Mouse (Mus musculus): ENCODE data around the gene Golga1.
A peak's percentile ranks its signal among the peaks of the same experiment; 100 is the strongest.
"Not testable (repeated sequence)": the region's sequence is repeated elsewhere in the genome, so short reads cannot be mapped to it uniquely, and the experiment has no call there.

Gene Golga1

DNA sequence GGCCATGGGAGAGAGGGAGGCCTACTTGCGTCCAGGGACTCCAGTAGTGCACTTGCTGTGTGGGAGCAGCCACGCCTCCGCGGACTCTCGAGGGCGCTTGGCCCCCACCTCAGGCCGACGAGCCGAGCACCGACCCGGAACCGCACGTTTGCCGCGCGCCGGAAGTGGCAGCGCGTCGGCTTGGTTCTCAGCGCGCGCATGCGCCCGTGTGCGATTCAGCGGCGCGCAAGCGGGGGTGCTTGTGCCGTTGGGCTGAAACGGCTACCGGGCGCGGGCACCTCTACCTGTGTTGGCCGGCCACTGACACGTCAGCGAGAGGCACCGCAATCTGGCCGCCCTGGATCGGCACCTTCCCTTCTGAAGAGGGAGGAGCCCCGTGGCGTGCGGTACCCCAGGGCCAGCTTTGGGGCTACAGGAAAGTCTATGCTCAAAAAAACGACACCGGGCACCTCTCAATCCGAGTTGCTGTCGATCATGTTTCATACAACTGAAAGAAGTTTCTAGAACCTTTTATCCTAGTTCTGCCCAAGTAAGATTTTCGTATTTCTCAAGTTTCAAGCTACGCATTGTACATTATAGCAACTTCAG is at the start of gene Golga1:
Gene Golga1, minus strand, starts transcription at position 142 of the 588 bp plus-strand sequence.
- DNase-seq (ENCODE audit: low spot score in 2 of 2): peak; percentile 88

DNA sequence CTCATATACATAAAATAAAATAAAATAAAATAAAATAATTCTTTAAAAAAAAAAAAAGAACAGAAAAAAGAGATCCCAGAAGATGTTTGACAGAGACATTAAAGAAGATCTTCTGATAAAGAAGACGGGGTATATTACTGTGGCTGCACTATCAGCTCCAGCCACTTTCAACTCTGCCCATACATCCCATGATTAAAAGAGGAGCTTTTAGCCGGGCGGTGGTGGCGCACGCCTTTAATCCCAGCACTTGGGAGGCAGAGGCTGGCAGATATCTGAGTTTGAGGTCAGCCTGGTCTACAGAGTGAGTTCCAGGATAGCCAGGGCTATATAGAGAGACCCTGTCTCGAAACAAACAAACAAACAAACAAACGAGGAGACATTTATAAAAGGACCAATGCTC is 48.8 kb upstream of the Golga1 start:
- no peak for DNase-seq (ENCODE audit: low spot score in 2 of 2)

DNA sequence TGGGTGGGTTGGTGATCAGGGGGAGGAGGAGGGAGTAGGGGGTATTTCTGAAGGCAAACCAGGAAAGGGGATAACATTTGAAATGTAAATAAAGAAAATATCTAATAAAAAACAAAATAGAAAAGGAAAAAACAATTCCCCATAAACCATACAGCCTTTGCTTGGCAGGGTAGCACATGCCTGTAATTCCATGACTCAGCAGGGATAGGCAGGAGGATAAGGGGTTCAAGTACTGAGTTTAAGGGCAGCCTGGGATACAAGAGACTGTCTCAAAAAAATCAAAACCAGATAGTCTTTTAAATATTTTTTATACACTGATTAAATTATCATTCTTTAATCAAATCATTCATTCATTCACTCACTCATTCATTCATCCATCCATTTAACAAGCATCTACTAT is 45.2 kb upstream of the Golga1 start:
- no peak for DNase-seq (ENCODE audit: low spot score in 2 of 2)

DNA sequence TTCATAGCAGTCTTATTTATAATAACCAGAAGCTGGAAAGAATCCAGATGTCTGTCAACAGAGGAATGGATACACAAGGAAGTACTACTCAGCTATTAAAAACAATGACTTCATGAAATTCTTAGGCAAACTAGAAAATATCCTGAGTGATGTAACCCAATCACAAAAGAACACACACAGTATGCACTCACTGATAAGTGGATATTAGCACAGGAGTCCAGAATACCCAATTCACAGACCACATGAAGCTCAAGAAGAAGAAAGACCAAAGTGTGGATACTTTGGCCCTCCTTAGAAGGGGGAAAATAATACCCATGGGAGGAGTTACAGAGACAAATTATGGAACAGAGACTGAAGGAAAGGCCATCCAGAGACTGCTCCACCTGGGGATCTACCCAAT is 44.4 kb upstream of the Golga1 start:
- DNase-seq (ENCODE audit: low spot score in 2 of 2): not testable (repeated sequence)

DNA sequence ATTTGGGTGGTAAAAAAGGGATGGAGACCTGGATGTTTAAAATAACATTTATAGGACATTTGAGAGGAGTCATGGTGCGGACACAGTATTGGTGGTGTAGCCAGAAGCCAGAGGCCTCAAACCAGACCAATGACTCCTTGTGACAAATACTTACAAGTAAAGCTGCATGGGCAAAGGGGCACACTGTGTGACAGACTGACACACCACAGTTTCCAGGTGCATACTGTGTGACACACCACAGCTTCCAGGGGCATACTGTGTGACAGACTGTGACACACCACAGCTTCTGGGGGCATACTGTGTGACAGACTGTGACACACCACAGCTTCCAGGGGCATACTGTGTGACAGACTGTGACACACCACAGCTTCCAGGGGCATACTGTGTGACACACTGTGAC is 34.6 kb upstream of the Golga1 start:
- DNase-seq (ENCODE audit: low spot score in 2 of 2): not testable (repeated sequence)

DNA sequence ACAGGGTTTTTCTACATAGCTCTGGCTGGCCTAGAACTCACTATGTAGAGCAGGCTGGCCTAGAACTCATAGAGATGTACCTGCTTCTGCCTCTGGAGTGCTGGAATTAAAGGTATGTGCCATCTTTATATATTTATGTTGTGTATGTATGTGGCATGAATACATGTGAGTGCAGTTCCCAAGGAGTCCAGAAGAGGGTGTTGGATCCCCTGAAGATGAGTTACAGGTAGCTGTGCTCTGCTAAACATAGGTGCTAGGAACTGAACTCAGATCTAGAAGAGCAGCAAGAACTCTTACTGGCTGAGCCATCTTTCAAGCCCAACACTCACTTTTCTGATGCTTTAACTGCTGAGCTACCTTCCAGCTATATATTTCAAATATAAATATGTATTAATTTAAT is 32.7 kb upstream of the Golga1 start:
- no peak for DNase-seq (ENCODE audit: low spot score in 2 of 2)

DNA sequence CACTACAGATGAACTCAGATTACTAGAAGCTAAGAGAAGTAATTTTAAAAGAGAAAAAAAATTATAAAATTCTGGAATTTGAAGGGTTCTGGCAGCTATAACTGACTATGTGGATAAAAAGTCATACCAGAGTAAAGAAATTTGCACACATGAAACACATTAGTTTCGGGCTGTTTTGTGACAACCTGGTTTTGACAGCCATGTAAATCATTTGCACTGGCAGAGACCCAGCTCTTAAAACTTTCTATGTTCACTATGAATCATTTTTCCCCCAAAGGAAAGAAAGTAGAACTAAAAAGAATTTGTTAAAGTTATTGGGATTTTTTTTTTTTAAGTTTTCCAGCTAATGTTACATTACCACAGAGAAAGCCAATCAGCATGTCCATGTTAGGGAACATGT is 26.6 kb upstream of the Golga1 start:
- no peak for DNase-seq (ENCODE audit: low spot score in 2 of 2)

DNA sequence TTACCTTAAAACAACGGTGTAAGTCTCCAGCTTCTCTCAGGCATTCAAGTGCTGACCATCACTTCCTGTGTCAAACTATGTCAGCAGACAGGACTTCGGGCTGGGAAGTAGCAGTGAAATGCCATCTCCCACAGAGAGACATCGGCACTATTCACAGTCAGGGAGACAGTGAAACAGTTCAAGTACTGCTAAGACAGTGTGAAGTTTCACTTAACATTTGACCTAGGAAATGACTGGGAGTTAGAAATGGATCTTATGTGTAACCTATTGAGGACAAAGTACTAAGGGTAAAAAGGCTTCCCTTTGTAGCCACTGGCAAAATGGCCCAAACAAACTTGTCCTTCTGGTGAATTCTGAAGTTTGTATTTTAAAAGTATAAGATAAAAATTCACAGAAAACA is 17.4 kb upstream of the Golga1 start:
- no peak for DNase-seq (ENCODE audit: low spot score in 2 of 2)

DNA sequence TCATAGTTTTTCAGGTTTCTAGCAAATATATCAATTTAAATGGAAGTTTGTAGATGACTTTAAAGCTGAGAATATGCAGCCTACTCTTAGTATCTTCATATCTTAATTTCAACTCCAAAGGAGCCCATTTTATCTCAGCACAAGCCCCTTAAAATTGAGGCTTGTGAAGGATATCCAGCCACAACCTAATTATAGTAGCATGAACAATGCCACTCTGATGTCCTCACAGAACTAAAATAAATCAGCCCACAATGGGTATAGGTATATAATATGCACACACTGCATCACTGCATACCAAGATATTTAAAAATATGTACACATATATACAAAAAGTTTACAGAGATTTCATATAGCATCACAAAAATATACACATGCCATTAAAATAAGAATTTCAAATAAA is 5.3 kb upstream of the Golga1 start:
- DNase-seq (ENCODE audit: low spot score in 2 of 2): no peak

DNA sequence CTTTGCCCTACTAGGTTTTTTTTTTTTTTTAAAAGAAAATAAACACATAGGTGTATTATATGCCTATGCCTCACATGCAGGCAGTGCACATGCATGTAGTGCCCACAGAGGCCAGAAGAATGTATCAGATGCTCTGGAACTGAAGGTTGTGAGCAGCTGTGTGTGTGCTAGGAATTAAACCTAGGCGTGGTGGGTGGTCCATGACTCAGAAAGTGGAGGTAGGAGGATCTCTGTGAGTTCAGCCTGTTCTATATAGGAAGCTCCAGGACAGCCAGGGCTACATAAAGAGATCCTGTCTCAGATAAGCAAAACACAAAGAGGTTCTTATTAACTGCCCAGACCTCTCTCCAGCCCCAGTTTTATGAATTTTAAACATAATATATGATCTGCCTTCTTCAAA is 3.8 kb upstream of the Golga1 start:
- no peak for DNase-seq (ENCODE audit: low spot score in 2 of 2)

DNA sequence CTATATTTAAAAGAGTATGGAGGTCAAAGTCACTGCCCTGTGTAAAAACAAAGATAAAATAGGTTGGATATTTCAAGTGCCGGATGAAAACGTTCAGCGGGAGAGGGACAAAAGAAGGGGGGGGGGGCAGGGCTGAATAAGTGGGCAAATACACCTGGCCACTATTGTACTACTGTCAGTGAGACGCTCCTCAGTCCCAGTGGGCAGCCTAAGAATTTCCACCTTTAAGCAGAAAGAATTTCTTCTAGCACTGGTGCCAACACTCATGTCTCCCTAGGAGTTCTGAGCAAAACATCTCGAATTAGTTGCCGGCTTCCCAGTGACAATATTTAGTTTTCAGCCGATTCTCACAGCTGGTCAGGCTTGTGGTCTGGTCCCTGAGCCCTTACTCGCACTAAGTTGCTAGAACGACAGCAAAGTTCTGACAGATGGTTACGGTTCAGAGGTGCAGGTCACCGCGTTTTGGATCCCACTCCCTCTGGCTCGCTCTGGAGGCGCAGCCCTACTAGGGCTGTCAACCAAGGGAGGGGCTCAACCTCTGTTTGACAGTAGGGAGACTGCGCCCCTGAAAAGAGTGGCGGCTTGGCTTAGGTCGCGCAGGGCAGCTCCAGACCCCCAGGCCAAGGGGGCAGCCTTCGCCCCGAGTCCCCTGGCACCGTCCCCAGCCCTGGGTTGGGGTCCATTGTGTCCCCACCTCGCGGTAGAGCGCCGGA is 498 bp downstream of the Golga1 start:
- peak in 1 of 2 experiments; percentile 18 for DNase-seq (ENCODE audit: low spot score in 2 of 2)

DNA sequence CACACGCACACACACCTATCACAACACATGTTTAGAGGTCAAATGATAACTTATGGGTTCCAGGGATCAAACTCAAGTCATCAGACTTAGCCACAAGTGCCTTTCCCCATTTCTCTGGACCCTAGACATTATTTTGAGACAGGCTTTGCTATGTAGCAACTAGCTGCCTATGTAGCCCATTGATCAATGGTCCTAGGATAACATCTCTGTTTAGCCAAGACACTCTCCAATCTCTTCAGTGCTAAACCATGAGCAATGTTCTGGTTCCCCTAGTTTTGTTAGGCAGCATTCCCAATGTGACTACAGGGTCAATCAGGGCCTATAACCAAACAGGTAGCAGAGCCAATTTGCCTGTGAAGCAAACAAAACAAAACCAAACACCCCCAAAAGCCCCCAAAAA is 16.8 kb downstream of the Golga1 start:
- no peak for DNase-seq (ENCODE audit: low spot score in 2 of 2)

DNA sequence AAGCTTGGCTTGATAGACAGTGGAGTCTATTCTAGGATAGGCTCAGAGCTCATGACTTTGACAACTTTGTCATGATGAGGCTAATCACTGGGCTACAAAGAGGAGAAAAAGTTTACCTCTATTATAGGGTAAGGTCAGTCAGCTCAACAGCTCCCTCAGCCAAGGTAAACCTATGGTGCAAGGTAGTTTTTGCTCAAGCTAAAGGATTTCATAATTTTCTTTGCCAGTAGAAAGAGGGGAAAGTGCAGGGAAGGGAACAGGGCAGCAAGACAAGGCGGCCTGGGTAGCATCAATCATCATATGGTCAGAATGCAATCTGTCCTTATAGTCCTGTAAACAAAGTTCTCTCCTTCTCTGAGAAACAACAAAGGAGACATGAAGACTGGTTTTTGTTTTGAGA is 25.1 kb downstream of the Golga1 start:
- DNase-seq (ENCODE audit: low spot score in 2 of 2): no peak

DNA sequence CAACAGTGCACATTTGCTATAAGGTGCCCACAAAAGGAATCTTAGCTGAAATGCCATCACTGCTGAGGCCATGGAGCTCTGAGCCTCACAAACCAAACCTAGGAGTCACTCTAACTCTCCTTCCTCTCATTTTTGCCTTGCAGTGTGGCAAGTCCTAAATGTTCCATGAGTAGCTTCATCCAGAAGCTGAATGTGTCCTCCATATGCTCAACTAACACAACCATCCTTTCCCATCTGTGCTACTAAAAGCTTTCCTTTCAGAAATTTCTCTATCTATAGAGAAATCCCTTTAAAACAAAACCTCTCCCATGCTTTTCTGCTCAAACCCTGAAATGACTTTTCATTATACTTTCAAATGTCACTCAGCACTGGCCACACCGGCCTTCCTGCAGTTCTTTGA is 33.7 kb downstream of the Golga1 start:
- no peak for DNase-seq (ENCODE audit: low spot score in 2 of 2)

DNA sequence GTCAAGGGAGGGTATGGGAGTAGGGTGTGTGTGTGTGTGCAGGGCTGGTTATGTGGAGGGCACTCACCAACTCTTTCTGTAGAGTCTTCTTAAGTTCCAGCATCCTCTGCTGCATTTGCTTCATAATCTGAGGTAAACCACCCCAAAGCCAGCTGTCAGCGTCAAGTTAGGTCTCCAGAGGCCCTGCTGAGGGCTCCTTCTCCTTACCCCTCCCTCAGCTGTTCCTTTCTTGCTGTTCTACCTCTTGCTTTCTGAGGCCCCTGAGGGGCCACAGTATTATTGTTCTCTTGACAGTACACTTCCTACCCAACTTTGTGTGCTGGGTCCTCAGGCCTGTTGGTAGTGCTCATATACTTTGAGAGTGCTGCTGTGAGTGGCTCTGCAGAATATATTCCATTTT is 45.3 kb downstream of the Golga1 start:
- no peak for DNase-seq (ENCODE audit: low spot score in 2 of 2)

DNA sequence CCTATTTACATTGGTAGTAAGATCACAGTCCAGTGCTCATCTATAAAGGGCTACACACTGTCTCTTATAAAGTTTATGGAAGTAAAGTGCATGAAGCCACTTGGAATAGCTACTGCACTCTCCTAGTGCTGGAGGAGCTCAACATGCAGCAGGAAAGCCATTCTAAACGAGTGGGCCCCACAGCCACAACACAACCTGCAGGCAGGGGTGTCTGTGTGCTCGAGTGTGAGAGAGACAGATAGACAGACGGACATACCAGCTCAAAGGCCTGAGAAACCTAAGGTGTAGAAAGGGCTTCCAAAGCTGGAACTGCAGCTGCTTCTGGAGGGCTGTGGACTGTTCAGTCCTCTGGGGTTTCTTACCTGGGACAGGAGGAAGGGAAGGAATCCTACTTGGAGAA is 48.8 kb downstream of the Golga1 start:
- no peak for DNase-seq (ENCODE audit: low spot score in 2 of 2)

DNA sequence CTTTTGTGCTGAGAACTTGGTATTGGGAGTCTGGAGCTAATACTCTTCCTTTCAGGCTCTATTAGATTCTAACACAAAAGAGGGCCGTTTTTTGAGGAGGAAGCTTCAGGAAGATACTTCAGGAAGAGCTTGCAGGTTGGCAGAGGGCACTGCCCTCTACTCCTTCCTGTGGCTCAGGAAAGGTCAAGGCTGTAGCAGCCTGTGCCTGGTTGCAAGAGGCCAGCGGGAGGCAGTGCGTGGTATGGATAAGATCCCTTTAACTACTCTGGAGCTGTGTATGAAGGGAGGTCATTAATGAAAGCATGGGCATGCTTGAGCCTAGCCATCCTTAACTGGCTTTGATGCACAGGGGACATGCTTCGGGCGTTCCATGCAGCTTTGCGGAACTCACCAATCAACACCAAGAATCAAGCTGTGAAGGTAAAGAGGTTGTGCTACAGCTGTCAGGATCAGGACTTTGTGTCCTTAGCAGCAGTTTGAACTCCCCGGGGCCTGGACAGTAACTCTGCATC is 52.5 kb downstream of the Golga1 start:
- DNase-seq (ENCODE audit: low spot score in 2 of 2): no peak

DNA sequence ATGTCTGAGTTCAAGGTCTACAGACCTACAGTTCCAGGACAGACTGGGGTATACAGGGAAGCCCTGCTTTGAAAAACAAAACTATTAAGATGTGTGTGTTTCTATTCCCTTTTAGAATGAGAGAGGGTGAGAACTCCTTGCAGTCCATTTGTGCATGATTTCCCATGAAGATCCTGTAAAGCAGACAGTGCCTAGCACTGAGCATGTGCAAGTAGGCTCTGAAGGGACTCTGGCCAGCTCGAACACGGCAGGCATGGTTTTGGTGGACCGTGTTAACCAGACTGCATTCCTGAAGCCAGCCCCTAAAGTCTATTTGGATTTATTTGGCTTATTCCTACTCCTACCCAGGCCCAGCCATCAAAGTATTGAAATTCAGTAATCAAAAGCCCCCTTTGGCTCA is 53.4 kb downstream of the Golga1 start:
- DNase-seq (ENCODE audit: low spot score in 2 of 2): no peak

DNA sequence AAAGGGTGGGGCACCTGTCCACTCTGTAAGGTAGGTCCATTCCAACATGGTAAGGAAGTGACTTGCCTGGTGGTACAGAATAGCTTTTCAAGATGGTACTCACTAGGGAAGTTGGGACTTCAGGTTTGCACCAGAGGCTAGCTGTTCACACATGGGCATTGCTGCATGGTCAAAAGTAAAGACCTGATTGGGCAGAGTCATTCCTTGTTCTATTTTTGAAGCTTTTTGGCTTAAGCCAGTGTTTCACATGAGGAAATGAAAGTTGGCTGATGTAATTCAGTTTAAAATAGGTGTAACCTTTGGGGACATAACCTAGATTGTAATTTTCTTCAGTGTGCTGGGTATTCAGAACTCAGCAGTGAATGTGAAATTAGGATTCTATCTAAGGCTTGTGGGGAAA is 54.1 kb downstream of the Golga1 start:
- no peak for DNase-seq (ENCODE audit: low spot score in 2 of 2)

DNA sequence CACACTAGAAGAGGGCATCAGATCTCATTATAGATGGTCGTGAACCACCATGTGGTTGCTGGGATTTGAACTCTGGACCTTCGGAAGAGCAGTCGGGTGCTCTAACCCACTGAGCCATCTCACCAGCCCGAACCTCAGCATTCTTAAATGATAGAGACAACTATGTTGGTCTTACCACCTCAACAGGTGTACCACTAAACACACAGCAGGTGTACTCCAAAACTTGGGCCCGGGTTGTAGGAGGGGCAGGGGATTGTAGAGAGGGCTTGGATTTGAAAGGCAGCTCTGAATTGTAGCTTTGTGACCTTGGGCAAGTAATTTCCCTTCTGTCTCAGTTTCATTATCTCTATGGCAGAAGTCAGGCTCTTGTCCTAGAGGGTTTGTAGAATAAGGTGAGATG is 55.2 kb downstream of the Golga1 start:
- DNase-seq (ENCODE audit: low spot score in 2 of 2): not testable (repeated sequence)

DNA sequence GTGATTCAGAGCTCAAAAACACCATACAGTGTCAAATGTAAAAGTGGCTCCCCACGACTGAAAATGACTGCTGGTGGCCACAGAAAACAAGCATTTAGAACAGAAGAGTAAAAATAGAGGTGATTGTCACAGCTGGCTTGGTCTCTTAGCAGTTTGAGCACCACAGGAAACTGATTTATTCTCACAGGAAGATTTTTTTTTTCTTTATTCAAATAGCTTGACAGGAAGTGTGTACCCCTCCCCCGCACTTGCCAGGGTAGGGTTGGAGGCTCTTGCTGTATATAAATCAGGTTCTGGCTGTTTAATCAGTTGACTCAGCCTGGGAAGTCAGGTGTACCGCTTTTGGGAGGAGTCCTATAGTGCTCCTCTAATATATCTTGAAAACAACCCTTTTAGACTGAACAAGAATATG is 56.4 kb downstream of the Golga1 start:
- DNase-seq (ENCODE audit: low spot score in 2 of 2): no peak

DNA sequence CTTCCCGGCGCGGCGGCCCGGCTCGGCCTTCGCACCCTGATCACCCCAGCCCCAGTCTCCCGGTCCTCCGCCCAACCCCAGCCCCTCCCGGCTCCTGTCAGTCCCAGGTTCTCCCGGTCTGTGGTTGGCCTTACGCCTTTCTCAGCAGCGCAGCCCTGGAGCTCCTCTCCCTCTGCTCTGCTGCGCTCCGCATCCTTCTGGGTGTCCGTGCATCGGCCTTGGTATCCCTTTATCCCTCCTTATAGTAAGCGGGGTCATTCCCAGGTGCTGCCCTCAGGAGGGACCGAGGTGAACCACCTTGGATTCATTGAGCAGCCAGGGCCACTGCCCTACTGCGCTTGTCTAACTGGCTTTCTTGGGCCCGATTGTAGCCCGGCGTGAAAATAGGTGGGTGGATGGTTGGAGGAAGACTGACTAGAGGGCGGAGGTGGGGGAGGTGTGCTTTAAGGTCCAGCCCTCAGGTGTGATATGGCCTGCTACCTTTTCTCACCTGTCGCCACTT is 56.9 kb downstream of the Golga1 start:
- no peak for DNase-seq (ENCODE audit: low spot score in 2 of 2)

DNA sequence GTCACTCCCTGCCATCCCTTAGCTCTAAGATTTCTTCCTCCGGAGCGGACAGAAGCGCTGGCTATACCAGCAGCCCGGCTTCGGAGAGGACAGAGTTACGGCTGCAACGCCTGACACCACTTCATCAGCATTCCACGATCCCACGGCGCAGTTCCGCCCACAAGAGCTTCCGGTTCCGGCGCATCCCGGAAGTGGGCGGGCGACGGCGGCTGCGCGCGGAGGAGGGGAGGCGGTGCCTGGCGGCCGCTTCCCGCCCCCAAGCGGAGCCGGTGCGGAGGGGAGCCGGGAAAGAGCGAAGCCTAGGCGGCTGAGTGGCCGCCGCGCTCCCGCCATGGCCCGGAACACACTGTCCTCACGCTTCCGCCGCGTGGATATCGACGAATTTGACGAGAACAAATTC is 57.5 kb downstream of the Golga1 start:
- peak; percentile 89 to 93 for DNase-seq (ENCODE audit: low spot score in 2 of 2)

Data from right cerebral cortex, postnatal 36 days (tissue).